Mouse (Mus musculus) stomach, postnatal 0 days (tissue): ENCODE measurements around the gene Foxn1.

Experiments
- CTCF ChIP-seq: IDR thresholded peaks from 2 replicates; pipeline ENCODE4 v1.5.1; 2016; ENCODE audit warnings: antibody characterized with exemption, low read depth, mild to moderate bottlenecking, moderate library complexity
- EP300 ChIP-seq: optimal IDR thresholded peaks from 2 replicates; pipeline ENCODE3; 2016; ENCODE audit warnings: antibody characterized with exemption

DNA sequence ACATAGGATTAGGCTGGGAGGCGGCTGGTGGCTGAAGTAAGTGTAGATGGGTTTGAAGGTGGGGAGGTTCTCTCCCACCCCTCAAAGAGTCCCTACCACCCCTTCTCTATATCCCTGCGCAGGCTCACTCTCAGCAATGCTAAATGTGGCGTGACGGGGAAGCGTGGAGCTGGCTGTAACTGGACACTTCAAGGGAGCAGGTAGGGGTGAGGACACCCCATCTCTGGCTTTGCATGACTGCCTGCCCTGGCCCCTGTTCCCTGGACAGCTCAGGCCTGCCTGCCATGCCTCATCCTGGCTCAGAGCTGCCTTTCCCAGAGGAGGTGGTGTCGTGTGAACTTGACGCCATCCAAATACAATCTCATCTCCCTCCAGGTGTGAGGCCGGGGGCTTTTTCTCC, 12.2 kb downstream of the Foxn1 start:
- TF ChIP-seq CTCF = no peak
- no peak for TF ChIP-seq EP300
